Mouse (Mus musculus) bone marrow, adult 2 months (tissue): ENCODE measurements around the gene Cacng2.

Experiments used
- CTCF ChIP-seq: fragments of 200-500 bp; IDR thresholded peaks from 2 replicates; pipeline ENCODE4 v1.5.1; 2011; ENCODE audit warnings: low read length, control low read depth; ENCODE audit not compliant: control insufficient read depth, insufficient read depth
- POLR2A ChIP-seq: fragments of 200-500 bp; IDR thresholded peaks from 2 replicates; pipeline ENCODE4 v1.6.1; 2011; ENCODE audit warnings: low read depth, mild to moderate bottlenecking, control low read depth, low read length, borderline replicate concordance; ENCODE audit not compliant: control insufficient read depth

- TF ChIP-seq POLR2A (no peak), CTCF (no peak)
Measured at GRCm38 (mm10) chr15:78078776-78079628, 40.8 kb downstream of the Cacng2 start.
